Mouse (Mus musculus) heart, postnatal 0 days (tissue): Measurements from ENCODE around the gene Acbd6.

Source experiments
- CTCF ChIP-seq: IDR thresholded peaks from 2 replicates; pipeline ENCODE4 v1.5.1; 2016; ENCODE audit warnings: antibody characterized with exemption, control low read depth, low read depth
- EP300 ChIP-seq: IDR thresholded peaks from 2 replicates; pipeline ENCODE4 v1.6.1; 2016; ENCODE audit warnings: antibody characterized with exemption, low read depth

GRCm38 (mm10) chr1:155517060-155517459, 40.9 kb upstream of the Acbd6 start:
- TF ChIP-seq EP300 (no peak), CTCF (no peak)
